Mouse (Mus musculus): ENCODE measurements around the gene Tab2.

GRCm38 (mm10) chr10:7987521-7987920, 31.5 kb upstream of the Tab2 start:
- TF ChIP-seq CTCF (IDR thresholded peaks at IDR 0.05; ENCODE audit: low read depth, low read length) (no peak), POLR2A (IDR thresholded peaks at IDR 0.05; ENCODE audit: insufficient read depth, low read length) (no peak)
